In the genomic region with DNA sequence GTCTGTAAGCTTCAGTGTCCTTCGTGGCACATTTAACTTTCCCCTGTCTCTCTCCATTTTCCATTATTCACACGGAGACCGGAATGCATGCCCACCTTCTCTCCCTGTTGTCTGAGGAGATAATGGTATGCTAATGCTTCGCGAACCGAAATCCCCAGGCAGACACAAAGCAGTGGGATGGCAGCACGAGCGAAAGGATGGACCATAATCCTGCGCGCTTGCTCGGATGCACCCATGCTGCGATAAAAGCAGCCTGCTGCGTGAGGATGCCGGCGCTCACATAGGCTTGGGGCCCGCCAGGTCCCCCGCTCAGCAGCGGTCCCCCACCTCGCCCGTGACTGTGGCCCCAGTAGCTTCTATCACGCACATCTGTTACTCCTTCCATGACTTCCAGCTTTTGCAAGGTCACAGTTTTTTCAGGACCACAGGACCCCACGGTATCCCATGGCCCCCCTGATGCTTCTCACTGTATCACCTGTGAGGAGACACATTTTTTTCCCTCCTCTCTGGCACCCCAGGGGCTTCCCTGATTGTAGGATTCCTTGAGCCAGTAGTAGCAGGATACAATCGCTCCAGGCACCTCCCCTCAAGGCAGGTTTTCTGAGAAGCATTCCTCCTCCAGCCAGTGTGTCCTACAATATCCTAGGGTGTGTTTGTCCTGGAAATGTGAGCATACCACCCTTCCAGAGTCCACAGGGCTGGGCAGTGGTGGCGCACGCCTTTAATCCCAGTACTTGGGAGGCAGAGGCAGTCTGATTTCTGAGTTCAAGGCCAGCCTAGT, we compare ENCODE assay signal across 9 mouse cellular contexts. TPM values are rescaled to one million over a fixed set of nuclear protein-coding genes. Genes with fewer than 3 reads are reported as not detected.
DNase-seq lines count a peak whose midpoint lies in the region; ATAC-seq and TF ChIP-seq lines count a peak whose summit lies in the region.
"Had no signal": no experiment of that assay in that cellular context is flagged by ENCODE, and none has a peak within 500 bp of the region (broad histone marks: within the 10 kb centered on the region; RNA-seq: fewer than 3 reads in every experiment).

No protein-coding gene starts in this region.

- DNase-seq in cerebellum, adult 9-10 months: peak; percentile 33
- peak; percentile 44 for DNase-seq in CD4-positive helper T cell, adult 2 months (ENCODE audit: low read depth, low spot score)
- no peak for DNase-seq in liver, postnatal 0 days
- peak; percentile 79 for DNase-seq in thymus, postnatal 4 days
- DNase-seq in urinary bladder, adult 2 months (ENCODE audit: low spot score): no peak
- no peak for DNase-seq in ovary, postnatal 36 days (ENCODE audit: low spot score)

- peak overlapping the region; percentile 56 for H3K4me2 ChIP-seq in forebrain, embryonic 13.5 days
- H3K4me2 ChIP-seq in liver, postnatal 0 days (ENCODE audit: low read depth, low read length): 0 out of 2 replicates have a peak overlapping the region, but pooled peaks have one; percentile 91

- H3K36me3 ChIP-seq in forebrain, embryonic 13.5 days (ENCODE audit: poor library complexity, severe bottlenecking): peaks cover under 1% of the 10 kb centered on the region; the same call in 1 of the 2 replicates
- no peaks in the 10 kb centered on the region for H3K36me3 ChIP-seq in liver, postnatal 0 days (replicated peaks; ENCODE audit: insufficient read depth, low read length)

- 7% methylated on average over 25 of the region's 25 CpGs for WGBS in forebrain, embryonic 13.5 days
- WGBS in liver, postnatal 0 days (ENCODE audit: insufficient replicate concordance): 36% methylated on average over 25 of the region's 25 CpGs

- H3K9me3 ChIP-seq in forebrain, embryonic 13.5 days (replicated peaks): no peaks in the 10 kb centered on the region
- no peaks in the 10 kb centered on the region for H3K9me3 ChIP-seq in liver, postnatal 0 days (ENCODE audit: low read length)

- peak overlapping the region; percentile 75 for H3K27ac ChIP-seq in forebrain, embryonic 13.5 days
- H3K27ac ChIP-seq in liver, postnatal 0 days (ENCODE audit: low read depth): no peak overlapping the region

- peaks cover 34% of the 10 kb centered on the region for H3K4me1 ChIP-seq in forebrain, embryonic 13.5 days
- peaks cover 48% of the 10 kb centered on the region for H3K4me1 ChIP-seq in liver, postnatal 0 days (ENCODE audit: insufficient read depth)

- peak overlapping the region; percentile 25 for H3K4me3 ChIP-seq in forebrain, embryonic 13.5 days
- no peak overlapping the region for H3K4me3 ChIP-seq in liver, postnatal 0 days (ENCODE audit: low read depth, low read length)
- H3K4me3 ChIP-seq: erythroblast, embryonic 14.5 days had no signal

- no peak for TF ChIP-seq CTCF in liver, postnatal 0 days (IDR thresholded peaks at IDR 0.05; ENCODE audit: low read depth)

- peak overlapping the region; percentile 68 for H3K9ac ChIP-seq in forebrain, embryonic 13.5 days
- H3K9ac ChIP-seq in liver, postnatal 0 days (replicated peaks): no peak overlapping the region

- no peak for TF ChIP-seq EP300 in liver, postnatal 0 days (IDR thresholded peaks at IDR 0.05; ENCODE audit: low read depth)

- no peaks in the 10 kb centered on the region for H3K27me3 ChIP-seq in forebrain, embryonic 13.5 days
- no peaks in the 10 kb centered on the region for H3K27me3 ChIP-seq in liver, postnatal 0 days (ENCODE audit: insufficient read depth, low read length)

- ATAC-seq in cerebellum, adult (ENCODE audit: insufficient number of reproducible peaks, low FRiP score, low TSS enrichment): no peak
- ATAC-seq in forebrain, embryonic 13.5 days: peak; percentile 77
- ATAC-seq in liver, postnatal 0 days: no peak

RNA-seq across cellular contexts. Expression of a gene that starts 24.8 kb away (rescaled TPM):
- 281 and 283 TPM in 2 replicates for polyA plus RNA-seq in forebrain, embryonic 13.5 days (2015; fragmentation: Nextera tagmentation; extraction: Ambion mirVana)
- polyA plus RNA-seq in liver, postnatal 0 days (2015; fragmentation: Nextera tagmentation; extraction: Ambion mirVana): 226 and 229 TPM in 2 replicates
- polyA plus RNA-seq in urinary bladder, adult 2 months (2012; rRNA removed): 228 and 295 TPM in 2 replicates

RNA-seq across cellular contexts. Expression of a gene that starts 24.9 kb away (rescaled TPM):
- polyA plus RNA-seq in forebrain, embryonic 13.5 days (2015; fragmentation: Nextera tagmentation; extraction: Ambion mirVana): 46.1 and 51.3 TPM in 2 replicates
- 15.9 and 17.1 TPM in 2 replicates for polyA plus RNA-seq in liver, postnatal 0 days (2015; fragmentation: Nextera tagmentation; extraction: Ambion mirVana)
- 38.1 and 62.8 TPM in 2 replicates for polyA plus RNA-seq in urinary bladder, adult 2 months (2012; rRNA removed)

RNA-seq across cellular contexts. Expression of a gene that starts 55.6 kb away (rescaled TPM):
- polyA plus RNA-seq in forebrain, embryonic 13.5 days (2015; fragmentation: Nextera tagmentation; extraction: Ambion mirVana): not detected in 2 replicates
- polyA plus RNA-seq in liver, postnatal 0 days (2015; fragmentation: Nextera tagmentation; extraction: Ambion mirVana): not detected in 2 replicates
- not detected in 2 replicates for polyA plus RNA-seq in urinary bladder, adult 2 months (2012; rRNA removed)
- polyA plus RNA-seq: erythroblast, embryonic 14.5 days had no signal

Comparison
In these comparisons a context has a peak if more than half of its experiments do, and no peak if none do; other contexts are left out.
1. DNase-seq: peak in cerebellum, adult 9-10 months (single experiment), CD4-positive helper T cell, adult 2 months (single experiment) and thymus, postnatal 4 days (single experiment); none in liver, postnatal 0 days (single experiment), urinary bladder, adult 2 months (single experiment) and ovary, postnatal 36 days (single experiment).